Mouse (Mus musculus) lung, postnatal 0 days (tissue): Measurements from ENCODE around the gene Rab5if. TPM values are rescaled to one million over a fixed set of nuclear protein-coding genes. Genes with fewer than 3 reads are reported as not detected.
"Not testable (repeated sequence)": the region's sequence is repeated elsewhere in the genome, so short reads cannot be mapped to it uniquely, and the experiment has no call there.

Source experiments
- ATAC-seq: fragments of 200-750 bp; cut with Nextera tagmentation; 2 replicates; pipeline ENCODE4 v1.8.0; 2017; ENCODE audit warnings: moderate library complexity
- DNase-seq: peaks from one replicate; pipeline ENCODE4 v3.0.0-alpha.2; 2016; ENCODE audit warnings: low spot score
- H3K27ac ChIP-seq: fragments of 300-500 bp; sonication (generic); 2 replicates; pipeline ENCODE4 v1.5.1; 2014; ENCODE audit warnings: antibody characterized with exemption, mild to moderate bottlenecking, low read length, mixed read lengths
- H3K27me3 ChIP-seq: fragments of 300-500 bp; sonication (generic); replicated peaks from 2 replicates; pipeline ENCODE4 v1.6.1; 2014; ENCODE audit warnings: low read length, mixed read lengths; ENCODE audit not compliant: insufficient read depth
- H3K36me3 ChIP-seq: fragments of 300-500 bp; sonication (generic); 2 replicates; pipeline ENCODE4 v1.6.1; 2014; ENCODE audit warnings: low read length, mixed read lengths; ENCODE audit not compliant: insufficient read depth
- H3K4me1 ChIP-seq: fragments of 300-500 bp; sonication (generic); 2 replicates; pipeline ENCODE4 v1.6.1; 2014; ENCODE audit warnings: antibody characterized with exemption, low read depth, low read length, mixed read lengths; ENCODE audit not compliant: insufficient read depth
- H3K4me2 ChIP-seq: fragments of 300-500 bp; sonication (generic); replicated peaks from 2 replicates; pipeline ENCODE4 v1.6.1; 2014; ENCODE audit warnings: low read depth, mild to moderate bottlenecking, low read length, moderate library complexity, mixed read lengths
- H3K4me3 ChIP-seq: fragments of 300-500 bp; sonication (generic); 2 replicates; pipeline ENCODE4 v1.5.1; 2014; ENCODE audit warnings: low read depth, low read length
- H3K9ac ChIP-seq: fragments of 300-500 bp; sonication (generic); replicated peaks from 2 replicates; pipeline ENCODE4 v1.6.1; 2014; ENCODE audit warnings: low read depth, mild to moderate bottlenecking
- H3K9me3 ChIP-seq: fragments of 300-500 bp; sonication (generic); 2 replicates; pipeline ENCODE4 v1.6.1; 2016; ENCODE audit warnings: low read length, mixed read lengths
- CTCF ChIP-seq: IDR thresholded peaks from 2 replicates; pipeline ENCODE4 v1.5.1; 2016; ENCODE audit warnings: antibody characterized with exemption, mild to moderate bottlenecking
- EP300 ChIP-seq: IDR thresholded peaks from 2 replicates; pipeline ENCODE4 v1.6.1; 2016; ENCODE audit warnings: antibody characterized with exemption, mild to moderate bottlenecking, control low read depth
- WGBS: fragments of 180-500 bp; shearing (Covaris S2); extraction: QIAGEN DNeasy Blood & Tissue Kit; methylation state at CpG from one replicate; pipeline ENCODE4 v1.1.7; 2014; 5-methylcytosine and 5-hydroxymethylcytosine counted together
- polyA plus RNA-seq: library from polyadenylated mRNA; unstranded; fragments of >200 nt; fragmentation: Nextera tagmentation; extraction: Ambion mirVana; gene quantifications from 2 replicates; pipeline ENCODE4 v1.2.1, GENCODE M21; 2015

Rab5if gene
- polyA plus RNA-seq, 1 experiment from 2014 or later = 271 TPM

- H3K9me3 ChIP-seq = no peaks in the 10 kb centered on the region
- 0 out of 2 replicates have a peak overlapping the region, but pooled peaks have one; percentile 38 for H3K27ac ChIP-seq
- ATAC-seq = peak; percentile 70
- WGBS = 55% methylated on average over 5 of the region's 5 CpGs
- TF ChIP-seq EP300 (peak; percentile 73), CTCF (no peak)
- no peaks in the 10 kb centered on the region for H3K36me3 ChIP-seq
- H3K27me3 ChIP-seq = no peaks in the 10 kb centered on the region
- DNase-seq = peak; percentile 67
- H3K9ac ChIP-seq = no peak overlapping the region
- H3K4me2 ChIP-seq = no peak overlapping the region
- H3K4me1 ChIP-seq = peaks cover 8% of the 10 kb centered on the region; the same call in 1 of the 2 replicates
- H3K4me3 ChIP-seq = no peak overlapping the region
Measured at GRCm38 (mm10) chr2:156850505-156850904, 12.4 kb upstream of the Rab5if start.

- DNase-seq, H3K9me3 ChIP-seq, H3K4me3 ChIP-seq, H3K36me3 ChIP-seq, H3K4me1 ChIP-seq, H3K27ac ChIP-seq, H3K9ac ChIP-seq, H3K4me2 ChIP-seq, H3K27me3 ChIP-seq: not testable (repeated sequence)
- WGBS = 72% methylated on average over 8 of the region's 13 CpGs
- peak; percentile 27; the same call in 1 of the 2 replicates for ATAC-seq
Measured at GRCm38 (mm10) chr2:156853584-156853983, 9.3 kb upstream of the Rab5if start.

DNA sequence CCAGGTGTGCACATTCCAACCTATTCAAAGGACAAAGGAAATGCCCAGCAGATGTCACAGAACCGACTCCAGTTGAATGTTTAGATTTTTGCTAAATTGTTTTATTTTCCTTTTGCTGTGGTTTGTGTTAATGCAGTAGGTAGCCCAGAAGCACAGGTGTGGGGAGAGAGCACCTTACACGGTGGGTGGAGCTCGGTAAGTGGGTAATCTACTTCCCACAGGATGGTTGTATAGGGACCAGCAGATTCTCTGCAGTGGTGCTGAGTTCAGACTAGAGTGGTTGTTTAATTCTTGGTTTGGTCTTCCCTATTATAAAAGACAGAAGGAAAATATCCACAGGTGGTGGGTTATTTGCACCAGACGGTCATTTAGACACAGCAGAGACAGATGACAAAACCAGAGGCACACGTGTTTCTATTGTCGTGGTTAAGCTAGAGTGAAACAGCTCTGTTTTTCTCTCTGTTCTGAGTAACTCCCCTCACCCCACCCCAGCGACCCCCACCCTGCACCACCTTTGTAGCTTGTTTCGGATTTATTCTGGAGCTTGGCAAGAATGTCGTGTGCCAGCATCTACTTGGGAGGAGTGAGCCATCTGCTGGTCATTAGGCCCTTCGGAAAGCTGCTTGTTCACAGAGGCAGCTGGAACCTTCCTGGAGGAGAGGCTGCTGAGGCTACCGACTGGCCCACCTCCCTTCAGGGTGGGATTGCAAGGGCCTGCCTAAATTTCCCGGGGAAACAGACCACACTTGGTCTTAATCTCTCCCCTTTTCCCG, 8.7 kb upstream of the Rab5if start:
- DNase-seq (peak; percentile 76), ATAC-seq (peak; percentile 13; the same call in 1 of the 2 replicates)
- 50% methylated on average over 13 of the region's 13 CpGs for WGBS
- H3K4me3 ChIP-seq, H3K4me2 ChIP-seq, H3K9ac ChIP-seq, H3K9me3 ChIP-seq, H3K27ac ChIP-seq, H3K4me1 ChIP-seq, H3K36me3 ChIP-seq, H3K27me3 ChIP-seq: not testable (repeated sequence)
- peak; percentile 72 for TF ChIP-seq CTCF

- H3K9me3 ChIP-seq = no peaks in the 10 kb centered on the region
- DNase-seq = no peak
Measured at GRCm38 (mm10) chr2:156856311-156856710, 6.6 kb upstream of the Rab5if start.

GRCm38 (mm10) chr2:156857385-156857791, 5.5 kb upstream of the Rab5if start:
- H3K4me1 ChIP-seq = peaks cover 6% of the 10 kb centered on the region; the same call in 1 of the 2 replicates
- H3K9ac ChIP-seq = 0 out of 2 replicates have a peak overlapping the region, but pooled peaks have one; percentile 12
- TF ChIP-seq CTCF (no peak), EP300 (no peak)
- H3K4me2 ChIP-seq = peak overlapping the region; percentile 14; the same call in 1 of the 2 replicates
- no peak overlapping the region for H3K4me3 ChIP-seq
- peaks cover 7% of the 10 kb centered on the region; the same call in 1 of the 2 replicates for H3K36me3 ChIP-seq
- DNase-seq (peak; percentile 46), ATAC-seq (peak; percentile 50; the same call in 1 of the 2 replicates)
- no peaks in the 10 kb centered on the region for H3K9me3 ChIP-seq
- 38% methylated on average over 3 of the region's 3 CpGs for WGBS
- H3K27ac ChIP-seq = peak overlapping the region; percentile 62
- H3K27me3 ChIP-seq = no peaks in the 10 kb centered on the region

More at GRCm38 (mm10) chr2:156856311-156856710, 6.6 kb upstream of the Rab5if start:
- no peak for ATAC-seq
- Histone ChIP-seq H3K4me2 (no peak overlapping the region), H3K4me3 (no peak overlapping the region), H3K27ac (0 out of 2 replicates have a peak overlapping the region, but pooled peaks have one; percentile 62), H3K4me1 (no peaks in the 10 kb centered on the region), H3K27me3 (no peaks in the 10 kb centered on the region), H3K9ac (no peak overlapping the region), H3K36me3 (peaks cover 7% of the 10 kb centered on the region; the same call in 1 of the 2 replicates)
- no peak for TF ChIP-seq EP300
- TF ChIP-seq CTCF = no peak
- 96% methylated on average over 1 of the region's 1 CpGs for WGBS

GRCm38 (mm10) chr2:156857835-156858234, 5.1 kb upstream of the Rab5if start, which contains the start of gene 4930518I15Rik:
TSS of gene 4930518I15Rik (minus strand) at chr2:156857946.
- H3K4me2 ChIP-seq = peak within 1 kb of the TSS; percentile 14; the same call in 1 of the 2 replicates
- ATAC-seq (no peak), DNase-seq (no peak)
- no peak within 1 kb of the TSS for H3K4me3 ChIP-seq
- H3K27me3 ChIP-seq = no peaks in the 10 kb centered on the region
- no peaks in the 10 kb centered on the region for H3K9me3 ChIP-seq
- WGBS = 77% methylated on average over 2 of the region's 2 CpGs
- H3K4me1 ChIP-seq = peaks cover 6% of the 10 kb centered on the region; the same call in 1 of the 2 replicates
- H3K36me3 ChIP-seq = peaks cover 7% of the 10 kb centered on the region; the same call in 1 of the 2 replicates
- H3K27ac ChIP-seq = peak within 1 kb of the TSS; percentile 62
- TF ChIP-seq EP300 = no peak
- no peak for TF ChIP-seq CTCF
- 0 out of 2 replicates have a peak within 1 kb of the TSS, but pooled peaks have one; percentile 12 for H3K9ac ChIP-seq
